11 mouse cellular contexts compared by ENCODE assay signal in genomic region chr5:93149969-93150777, GRCm38 (mm10). TPM values are rescaled to one million over a fixed set of nuclear protein-coding genes. Genes with fewer than 3 reads are reported as not detected.
A peak's percentile ranks its signal among the peaks of the same experiment; 100 is the strongest.
DNase-seq lines count a peak whose midpoint lies in the region; ATAC-seq and TF ChIP-seq lines count a peak whose summit lies in the region.
"Had no signal": no experiment of that assay in that cellular context is flagged by ENCODE, and none has a peak within 500 bp of the region (broad histone marks: within the 10 kb centered on the region; RNA-seq: fewer than 3 reads in every experiment).

No protein-coding gene starts in this region.

- DNase-seq in gastrocnemius, adult 2 months: peak; percentile 36
- DNase-seq in gastrocnemius, postnatal 14 days: no peak
- no peak for DNase-seq in urinary bladder, postnatal 25 days (ENCODE audit: low spot score)
- DNase-seq in left cerebral cortex, postnatal 14 days (ENCODE audit: low spot score in 2 of 2): no peak
- DNase-seq: gastrocnemius, postnatal 36 days had no signal

- intact Hi-C loops in gastrocnemius, adult 2 months (cut with DNase I): loop anchor here (5.0 kb wide), 1 partner anchor 38 kb away; no protein-coding TSS in a partner anchor
- intact Hi-C loops in gastrocnemius, postnatal 14 days (cut with DNase I; ENCODE audit: low total_unique reads): no loop called here
- intact Hi-C loops in left cerebral cortex, postnatal 14 days (cut with DNase I): no loop called here

- no peak overlapping the region for H3K9ac ChIP-seq in intestine, postnatal 0 days (ENCODE audit: low read depth, low read length)
- no peak overlapping the region for H3K9ac ChIP-seq in stomach, embryonic 14.5 days (replicated peaks; ENCODE audit: low read depth, low read length)
- H3K9ac ChIP-seq: liver, embryonic 15.5 days had no signal

- peak overlapping the region; percentile 78 for H3K27ac ChIP-seq in gastrocnemius, adult 2 months
- H3K27ac ChIP-seq in intestine, postnatal 0 days (ENCODE audit: low read depth, low read length): 0 out of 2 replicates have a peak overlapping the region, but pooled peaks have one; percentile 36
- peak overlapping the region; percentile 55; the same call in 1 of the 2 replicates for H3K27ac ChIP-seq in stomach, embryonic 14.5 days (ENCODE audit: low read length)
- H3K27ac ChIP-seq: liver, embryonic 15.5 days had no signal

- peaks cover 85% of the 10 kb centered on the region for H3K36me3 ChIP-seq in megakaryocyte, embryonic 14.5 days (replicated peaks; ENCODE audit: low read length)
- H3K36me3 ChIP-seq in intestine, postnatal 0 days (ENCODE audit: control insufficient read depth, insufficient read depth): peaks cover 7% of the 10 kb centered on the region; the same call in 1 of the 2 replicates
- H3K36me3 ChIP-seq in stomach, embryonic 14.5 days (ENCODE audit: control insufficient read depth, insufficient read depth, low read length): peaks cover 28% of the 10 kb centered on the region
- H3K36me3 ChIP-seq: liver, embryonic 15.5 days had no signal

- no peaks in the 10 kb centered on the region for H3K27me3 ChIP-seq in megakaryocyte, embryonic 14.5 days (replicated peaks)
- H3K27me3 ChIP-seq in intestine, postnatal 0 days (replicated peaks; ENCODE audit: control insufficient read depth, insufficient read depth, low read length): no peaks in the 10 kb centered on the region
- H3K27me3 ChIP-seq in stomach, embryonic 14.5 days (ENCODE audit: control insufficient read depth, insufficient read depth, low read length): no peaks in the 10 kb centered on the region
- H3K27me3 ChIP-seq: liver, embryonic 15.5 days had no signal

- no peak overlapping the region for H3K4me2 ChIP-seq in intestine, postnatal 0 days (replicated peaks; ENCODE audit: low read depth)
- no peak overlapping the region for H3K4me2 ChIP-seq in stomach, embryonic 14.5 days (replicated peaks; ENCODE audit: low read depth, low read length)
- H3K4me2 ChIP-seq: liver, embryonic 15.5 days had no signal

- ATAC-seq in megakaryocyte, adult 5-6 weeks (ENCODE audit: poor library complexity, severe bottlenecking): no peak
- no peak for ATAC-seq in intestine, postnatal 0 days
- no peak for ATAC-seq in stomach, embryonic 14.5 days (ENCODE audit: insufficient number of reproducible peaks, insufficient read depth, low FRiP score, low read depth)

- peaks cover 99% of the 10 kb centered on the region for H3K4me1 ChIP-seq in megakaryocyte, embryonic 14.5 days
- H3K4me1 ChIP-seq in intestine, postnatal 0 days (replicated peaks; ENCODE audit: control insufficient read depth, insufficient read depth, low read length): no peaks in the 10 kb centered on the region
- H3K4me1 ChIP-seq in stomach, embryonic 14.5 days (ENCODE audit: control insufficient read depth, insufficient read depth, low read length): peaks cover 18% of the 10 kb centered on the region

- H3K9me3 ChIP-seq in megakaryocyte, embryonic 14.5 days: no peaks in the 10 kb centered on the region
- H3K9me3 ChIP-seq in intestine, postnatal 0 days (ENCODE audit: control insufficient read depth): no peaks in the 10 kb centered on the region
- H3K9me3 ChIP-seq in stomach, embryonic 14.5 days (ENCODE audit: control insufficient read depth, low read depth, low read length): no peaks in the 10 kb centered on the region
- H3K9me3 ChIP-seq: liver, embryonic 15.5 days had no signal

- H3K4me3 ChIP-seq in gastrocnemius, adult 2 months: no peak overlapping the region
- peak overlapping the region; percentile 24 for H3K4me3 ChIP-seq in megakaryocyte, embryonic 14.5 days (replicated peaks)
- no peak overlapping the region for H3K4me3 ChIP-seq in intestine, postnatal 0 days (ENCODE audit: low read depth, low read length)
- no peak overlapping the region for H3K4me3 ChIP-seq in stomach, embryonic 14.5 days (ENCODE audit: low read depth, low read length)
- H3K4me3 ChIP-seq: liver, embryonic 15.5 days had no signal

- TF ChIP-seq CTCF in gastrocnemius, adult 2 months (IDR thresholded peaks at IDR 0.05): no peak
- no peak for TF ChIP-seq CTCF in intestine, postnatal 0 days (IDR thresholded peaks at IDR 0.05; ENCODE audit: low read depth)

- 60% methylated on average over 12 of the region's 12 CpGs for WGBS in intestine, postnatal 0 days
- 63% methylated on average over 12 of the region's 12 CpGs for WGBS in stomach, embryonic 14.5 days

RNA-seq across cellular contexts. Expression of gene Ccni, which starts 56.1 kb away (rescaled TPM):
- 10 to 100 TPM; 61.4 to 66.6 TPM for total RNA-seq in gastrocnemius, adult 2 months (2021)
- total RNA-seq in gastrocnemius, postnatal 14 days (2021): 10 to 100 TPM; 82.5 to 92.6 TPM
- polyA plus RNA-seq in megakaryocyte, embryonic 14.5 days (2012; ENCODE audit: insufficient read depth, low replicate concordance): 70.2 and 148 TPM in 2 replicates
- 180 and 198 TPM in 2 replicates for total RNA-seq in megakaryocyte, adult 5-6 weeks (2015)
- total RNA-seq in megakaryocyte, adult 5-6 weeks (2017): 196 and 202 TPM in 2 replicates
- polyA plus RNA-seq in intestine, postnatal 0 days (2015; fragmentation: Nextera tagmentation; extraction: Ambion mirVana): 68.1 and 71.0 TPM in 2 replicates
- polyA plus RNA-seq in stomach, embryonic 14.5 days (2014; fragmentation: Nextera tagmentation; extraction: Ambion mirVana): 127 and 145 TPM in 2 replicates
- 100 to 1,000 TPM; 304 to 308 TPM for total RNA-seq in left cerebral cortex, postnatal 14 days (2021)

RNA-seq across cellular contexts. Expression of gene 2010109A12Rik, which starts 56.1 kb away (rescaled TPM):
- total RNA-seq in gastrocnemius, adult 2 months (2021): under 1 TPM; 0.48 to 0.81 TPM
- under 1 TPM in 1 of 2 experiments, not detected in 1; 0.60 TPM for total RNA-seq in gastrocnemius, postnatal 14 days (2021)
- 1.1 TPM in 1 of 2 replicates, not detected in the other for polyA plus RNA-seq in megakaryocyte, embryonic 14.5 days (2012; ENCODE audit: insufficient read depth, low replicate concordance)
- 0.20 and 0.43 TPM in 2 replicates for total RNA-seq in megakaryocyte, adult 5-6 weeks (2015)
- total RNA-seq in megakaryocyte, adult 5-6 weeks (2017): 0.94 and 3.7 TPM in 2 replicates
- polyA plus RNA-seq in intestine, postnatal 0 days (2015; fragmentation: Nextera tagmentation; extraction: Ambion mirVana): 1.0 and 1.3 TPM in 2 replicates
- 2.6 and 2.9 TPM in 2 replicates for polyA plus RNA-seq in stomach, embryonic 14.5 days (2014; fragmentation: Nextera tagmentation; extraction: Ambion mirVana)
- 1 to 10 TPM in 1 of 2 experiments, under 1 TPM in 1; 0.42 to 1.4 TPM for total RNA-seq in left cerebral cortex, postnatal 14 days (2021)
- total RNA-seq: gastrocnemius, postnatal 36 days had no signal
- polyA plus RNA-seq: C2C12 had no signal

RNA-seq across cellular contexts. Expression of gene Sept11, which starts 56.9 kb away (rescaled TPM):
- 10 to 100 TPM; 85.1 to 87.6 TPM for total RNA-seq in gastrocnemius, adult 2 months (2021)
- 100 to 1,000 TPM; 101 to 111 TPM for total RNA-seq in gastrocnemius, postnatal 14 days (2021)
- polyA plus RNA-seq in megakaryocyte, embryonic 14.5 days (2012; ENCODE audit: insufficient read depth, low replicate concordance): 8.9 and 29.8 TPM in 2 replicates
- total RNA-seq in megakaryocyte, adult 5-6 weeks (2015): 70.4 and 82.5 TPM in 2 replicates
- total RNA-seq in megakaryocyte, adult 5-6 weeks (2017): 83.3 and 87.4 TPM in 2 replicates
- polyA plus RNA-seq in intestine, postnatal 0 days (2015; fragmentation: Nextera tagmentation; extraction: Ambion mirVana): 39.2 and 40.9 TPM in 2 replicates
- 176 and 186 TPM in 2 replicates for polyA plus RNA-seq in stomach, embryonic 14.5 days (2014; fragmentation: Nextera tagmentation; extraction: Ambion mirVana)
- 100 to 1,000 TPM; 201 to 209 TPM for total RNA-seq in left cerebral cortex, postnatal 14 days (2021)
